Mouse (Mus musculus) adrenal gland, adult 8-10 months (tissue): ENCODE results near the gene Stom. TPM values are rescaled to one million over a fixed set of nuclear protein-coding genes. Genes with fewer than 3 reads are reported as not detected.

Source experiments
- DNase-seq: peaks from one replicate; pipeline ENCODE4 v3.0.0; 2022
- total RNA-seq, 4 experiments: library from RNA; stranded (reverse); gene quantifications; 2 replicates each; pipeline ENCODE4 v1.2.4; 2022

Stom gene
- total RNA-seq, 4 experiments from 2014 or later = 29.0 to 45.8 (median 37.5) TPM

GRCm38 (mm10) chr2:35271817-35272216 is 65.0 kb downstream of the Stom start:
- no peak for DNase-seq

- no peak for DNase-seq
Observed at GRCm38 (mm10) chr2:35270531-35270984, 66.2 kb downstream of the Stom start.

- no peak for DNase-seq
Observed at GRCm38 (mm10) chr2:35269716-35270260, 67.0 kb downstream of the Stom start.

GRCm38 (mm10) chr2:35269136-35269535 is 67.6 kb downstream of the Stom start:
- no peak for DNase-seq

- DNase-seq = no peak
Observed at GRCm38 (mm10) chr2:35267876-35268566, 68.8 kb downstream of the Stom start.

- no peak for DNase-seq
Observed at GRCm38 (mm10) chr2:35267156-35267875, 69.5 kb downstream of the Stom start.

- no peak for DNase-seq
Observed at GRCm38 (mm10) chr2:35266251-35266905, 70.4 kb downstream of the Stom start.

GRCm38 (mm10) chr2:35265775-35266174 is 71.0 kb downstream of the Stom start:
- DNase-seq = no peak

- DNase-seq = no peak
Observed at GRCm38 (mm10) chr2:35265296-35265695, 71.5 kb downstream of the Stom start.

- no peak for DNase-seq
Observed at GRCm38 (mm10) chr2:35264095-35264494, 72.7 kb downstream of the Stom start.

Other genes starting within 250 kb of the Stom start
- gene AI182371, start 235.4 kb downstream of the Stom start, total RNA-seq = 1 to 10 TPM in 1 of 4 experiments, under 1 TPM in 3; 0.21 to 1.5 (median 0.71) TPM
- 10 to 100 TPM; 16.4 to 30.7 (median 23.5) TPM for gene Cntrl, start 227.5 kb downstream of the Stom start, total RNA-seq
- gene Rab14, start 135.9 kb downstream of the Stom start, total RNA-seq = 100 to 1,000 TPM; 212 to 225 (median 218) TPM
- 100 to 1,000 TPM; 331 to 556 (median 419) TPM for gene Gsn, start 80.6 kb downstream of the Stom start, total RNA-seq
- gene 4930568D16Rik, start 30.8 kb upstream of the Stom start, total RNA-seq = not detected
- not detected for gene 4930402F06Rik, start 60.2 kb upstream of the Stom start, total RNA-seq
- gene Ggta1, start 126.3 kb upstream of the Stom start, total RNA-seq = 10 to 100 TPM in 3 of 4 experiments, 1 to 10 TPM in 1; 8.8 to 14.1 (median 10.8) TPM
- 10 to 100 TPM; 84.5 to 95.8 (median 90.0) TPM for gene Dab2ip, start 221.3 kb upstream of the Stom start, total RNA-seq